Mouse (Mus musculus): ENCODE measurements around the gene Ssna1.
"Not testable (repeated sequence)": the region's sequence is repeated elsewhere in the genome, so short reads cannot be mapped to it uniquely, and the experiment has no call there.

Gene Ssna1

GRCm38 (mm10) chr2:25262291-25262767 lies 9.9 kb downstream of the Ssna1 start, which contains the start of gene Tprn:
Gene Tprn (plus strand): TSS chr2:25262618.
- DNase-seq (ENCODE audit: low spot score in 2 of 2), result peak; percentile 74 to 88

GRCm38 (mm10) chr2:25261870-25262269 lies 10.4 kb downstream of the Ssna1 start:
- no peak for DNase-seq (ENCODE audit: low spot score in 2 of 2)

GRCm38 (mm10) chr2:25258887-25259286 lies 13.4 kb downstream of the Ssna1 start:
- DNase-seq (ENCODE audit: low spot score in 2 of 2), result no peak

- not testable (repeated sequence) for DNase-seq (ENCODE audit: low spot score in 2 of 2)
Measured at GRCm38 (mm10) chr2:25257250-25257649, 15.0 kb downstream of the Ssna1 start.

- DNase-seq (ENCODE audit: low spot score in 2 of 2), result not testable (repeated sequence)
Measured at GRCm38 (mm10) chr2:25256443-25257109, 15.7 kb downstream of the Ssna1 start.

GRCm38 (mm10) chr2:25255284-25255779 lies 16.9 kb downstream of the Ssna1 start, which contains the start of gene Tmem203:
Gene Tmem203 (plus strand): TSS chr2:25255439.
- DNase-seq (ENCODE audit: low spot score in 2 of 2), result peak; percentile 81 to 82

GRCm38 (mm10) chr2:25252331-25252730 lies 19.9 kb downstream of the Ssna1 start:
- DNase-seq (ENCODE audit: low spot score in 2 of 2), result no peak

- no peak for DNase-seq (ENCODE audit: low spot score in 2 of 2)
Measured at GRCm38 (mm10) chr2:25246183-25247072, 25.8 kb downstream of the Ssna1 start, which contains the start of gene AL732309.1. Gene AL732309.1 (minus strand): TSS chr2:25246863.

- DNase-seq (ENCODE audit: low spot score in 2 of 2), result no peak
Measured at GRCm38 (mm10) chr2:25244144-25244543, 28.1 kb downstream of the Ssna1 start.

GRCm38 (mm10) chr2:25243342-25243741 lies 28.9 kb downstream of the Ssna1 start:
- no peak for DNase-seq (ENCODE audit: low spot score in 2 of 2)

GRCm38 (mm10) chr2:25242101-25242506 lies 30.1 kb downstream of the Ssna1 start, which contains the start of the genes Rnf208 and Cysrt1:
Gene Rnf208 (plus strand): TSS chr2:25242255.
Gene Cysrt1 (minus strand): TSS chr2:25242452.
- peak in 1 of 2 experiments; percentile 36 for DNase-seq (ENCODE audit: low spot score in 2 of 2)

GRCm38 (mm10) chr2:25241438-25241775 lies 30.8 kb downstream of the Ssna1 start:
- DNase-seq (ENCODE audit: low spot score in 2 of 2), result no peak

GRCm38 (mm10) chr2:25240723-25241437 lies 31.4 kb downstream of the Ssna1 start:
- DNase-seq (ENCODE audit: low spot score in 2 of 2), result peak; percentile 33 to 50

GRCm38 (mm10) chr2:25240310-25240709 lies 31.9 kb downstream of the Ssna1 start:
- DNase-seq (ENCODE audit: low spot score in 2 of 2), result no peak

GRCm38 (mm10) chr2:25239766-25240165 lies 32.5 kb downstream of the Ssna1 start:
- DNase-seq (ENCODE audit: low spot score in 2 of 2), result no peak

GRCm38 (mm10) chr2:25238106-25238505 lies 34.1 kb downstream of the Ssna1 start:
- no peak for DNase-seq (ENCODE audit: low spot score in 2 of 2)

GRCm38 (mm10) chr2:25237522-25237921 lies 34.7 kb downstream of the Ssna1 start:
- no peak for DNase-seq (ENCODE audit: low spot score in 2 of 2)

- no peak for DNase-seq (ENCODE audit: low spot score in 2 of 2)
Measured at GRCm38 (mm10) chr2:25236614-25237013, 35.6 kb downstream of the Ssna1 start, which contains the start of gene Rnf224. Gene Rnf224 (minus strand): TSS chr2:25236787.

- DNase-seq (ENCODE audit: low spot score in 2 of 2), result no peak
Measured at GRCm38 (mm10) chr2:25234551-25235220, 37.6 kb downstream of the Ssna1 start.

GRCm38 (mm10) chr2:25234050-25234449 lies 38.2 kb downstream of the Ssna1 start, which contains the start of gene Slc34a3:
Gene Slc34a3 (minus strand): TSS chr2:25234364.
- no peak for DNase-seq (ENCODE audit: low spot score in 2 of 2)

- no peak for DNase-seq (ENCODE audit: low spot score in 2 of 2)
Measured at GRCm38 (mm10) chr2:25233421-25233820, 38.8 kb downstream of the Ssna1 start.

Measured in frontal cortex, postnatal 25 days (tissue).